In the genomic region with DNA sequence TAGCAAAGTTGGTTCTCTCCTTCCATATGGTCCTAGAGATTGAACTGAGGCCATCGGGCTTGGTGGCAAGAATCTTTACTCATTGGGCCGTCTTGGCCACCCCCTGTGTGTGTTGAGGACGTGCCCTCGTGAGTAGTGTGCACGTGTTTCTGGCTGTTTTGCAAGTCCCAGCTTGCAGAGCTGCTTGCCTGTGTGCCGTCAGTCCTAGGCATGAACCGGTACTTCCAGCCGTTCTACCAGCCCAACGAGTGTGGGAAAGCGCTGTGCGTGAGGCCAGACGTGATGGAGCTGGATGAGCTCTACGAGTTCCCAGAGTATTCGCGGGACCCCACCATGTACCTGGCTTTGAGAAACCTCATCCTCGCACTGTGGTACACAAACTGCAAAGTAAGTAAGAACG, we compare ENCODE assay signal across 12 mouse cellular contexts.
"Had no signal": no experiment of that assay in that cellular context is flagged by ENCODE, and none has a peak within 500 bp of the region (broad histone marks: within the 10 kb centered on the region; RNA-seq: fewer than 3 reads in every experiment).

No protein-coding gene starts in this region.

- H3K27ac ChIP-seq: kidney, postnatal 0 days; liver, embryonic 13.5 days had no signal

- H3K9me3 ChIP-seq: liver, embryonic 13.5 days had no signal

- H3K4me3 ChIP-seq: liver, embryonic 13.5 days had no signal

- H3K4me1 ChIP-seq: liver, embryonic 13.5 days had no signal

- H3K4me2 ChIP-seq: liver, embryonic 13.5 days; midbrain, embryonic 11.5 days had no signal

- DNase-seq: kidney, adult 18-20 months; kidney, adult 9 months; kidney, postnatal 25 days; liver, embryonic 13.5 days; lung, adult 2 months; lung, postnatal 14 days; lung, postnatal 4 days; midbrain, embryonic 14.5 days; thymus, postnatal 25 days had no signal

- ATAC-seq: intestine, embryonic 16.5 days had no signal

- H3K27me3 ChIP-seq: liver, embryonic 13.5 days had no signal

- H3K9ac ChIP-seq: liver, embryonic 13.5 days had no signal
